In the genomic region with DNA sequence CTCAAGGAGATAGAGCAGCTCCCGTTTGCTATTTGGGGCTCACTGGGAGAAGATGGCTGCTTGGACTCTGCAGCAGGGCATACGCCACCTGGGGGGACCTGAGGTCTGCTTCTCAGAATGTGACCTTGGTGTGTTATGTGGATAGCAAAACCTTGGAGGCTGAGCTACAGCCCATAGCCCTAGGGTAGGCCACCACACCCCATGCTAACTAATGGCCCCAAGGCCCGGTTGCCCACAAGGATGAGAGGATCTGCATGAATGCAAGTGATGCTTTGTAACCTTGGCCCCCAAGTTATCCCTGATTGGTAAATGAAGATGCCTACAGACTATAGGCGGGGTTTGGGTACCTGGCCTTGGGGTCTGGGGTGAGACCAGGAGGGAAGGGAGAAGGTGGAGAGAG, we compare ENCODE assay signal across 13 mouse cellular contexts. TPM values are rescaled to one million over a fixed set of nuclear protein-coding genes. Genes with fewer than 3 reads are reported as not detected.
DNase-seq lines count a peak whose midpoint lies in the region; ATAC-seq and TF ChIP-seq lines count a peak whose summit lies in the region.
"Had no signal": no experiment of that assay in that cellular context is flagged by ENCODE, and none has a peak within 500 bp of the region (broad histone marks: within the 10 kb centered on the region; RNA-seq: fewer than 3 reads in every experiment).

No protein-coding gene starts in this region.

- H3K27ac ChIP-seq in heart, embryonic 12.5 days (ENCODE audit: poor library complexity, severe bottlenecking), result peak overlapping the region; percentile 89
- H3K27ac ChIP-seq in lung, embryonic 15.5 days, result peak overlapping the region; percentile 53; the same call in 1 of the 2 replicates
- H3K27ac ChIP-seq in embryonic facial prominence, embryonic 13.5 days, result 0 out of 2 replicates have a peak overlapping the region, but pooled peaks have one; percentile 5
- 0 out of 2 replicates have a peak overlapping the region, but pooled peaks have one; percentile 38 for H3K27ac ChIP-seq in midbrain, postnatal 0 days (ENCODE audit: low read depth, low read length)
- H3K27ac ChIP-seq: liver, embryonic 15.5 days; midbrain, embryonic 12.5 days had no signal

- no peak overlapping the region for H3K4me3 ChIP-seq in heart, embryonic 12.5 days
- H3K4me3 ChIP-seq in lung, embryonic 15.5 days, result no peak overlapping the region
- H3K4me3 ChIP-seq in lung, adult 2 months (replicated peaks; ENCODE audit: extremely low read depth, low read depth, low read length), result no peak overlapping the region
- no peak overlapping the region for H3K4me3 ChIP-seq in embryonic facial prominence, embryonic 13.5 days
- H3K4me3 ChIP-seq in midbrain, postnatal 0 days (ENCODE audit: low read depth, low read length), result no peak overlapping the region
- H3K4me3 ChIP-seq: liver, embryonic 15.5 days; midbrain, embryonic 12.5 days had no signal

- no peak for ATAC-seq in heart, embryonic 12.5 days (ENCODE audit: insufficient number of reproducible peaks, low FRiP score)
- ATAC-seq in lung, embryonic 15.5 days (ENCODE audit: borderline replicate concordance, extremely low read depth, low FRiP score, low TSS enrichment), result no peak
- ATAC-seq in embryonic facial prominence, embryonic 13.5 days (ENCODE audit: insufficient number of reproducible peaks, insufficient read depth, low FRiP score, low TSS enrichment, low read depth), result no peak
- ATAC-seq in midbrain, postnatal 0 days (ENCODE audit: low FRiP score), result no peak
- ATAC-seq: Patski had no signal

- 85% methylated on average over 4 of the region's 4 CpGs for WGBS in heart, embryonic 12.5 days
- 84% methylated on average over 4 of the region's 4 CpGs for WGBS in lung, embryonic 15.5 days
- 87% methylated on average over 4 of the region's 4 CpGs for WGBS in lung, adult 2 months
- WGBS in embryonic facial prominence, embryonic 13.5 days, result 87% methylated on average over 4 of the region's 4 CpGs
- WGBS in midbrain, postnatal 0 days, result 79% methylated on average over 4 of the region's 4 CpGs

- TF ChIP-seq CTCF in lung, adult 2 months (IDR thresholded peaks at IDR 0.05; ENCODE audit: insufficient read depth, low read length), result no peak
- TF ChIP-seq CTCF in midbrain, postnatal 0 days (IDR thresholded peaks at IDR 0.05), result no peak

- H3K4me2 ChIP-seq in heart, embryonic 12.5 days, result no peak overlapping the region
- H3K4me2 ChIP-seq in lung, embryonic 15.5 days, result no peak overlapping the region
- no peak overlapping the region for H3K4me2 ChIP-seq in embryonic facial prominence, embryonic 13.5 days
- H3K4me2 ChIP-seq in midbrain, postnatal 0 days (ENCODE audit: low read depth, low read length, poor library complexity, severe bottlenecking), result no peak overlapping the region
- H3K4me2 ChIP-seq: liver, embryonic 15.5 days; midbrain, embryonic 12.5 days had no signal

- H3K4me1 ChIP-seq in heart, embryonic 12.5 days (replicated peaks), result peaks cover 83% of the 10 kb centered on the region
- peaks cover 76% of the 10 kb centered on the region for H3K4me1 ChIP-seq in lung, embryonic 15.5 days
- peaks cover 39% of the 10 kb centered on the region for H3K4me1 ChIP-seq in lung, adult 2 months (ENCODE audit: control insufficient read depth, insufficient read depth, low read length)
- peaks cover 78% of the 10 kb centered on the region for H3K4me1 ChIP-seq in embryonic facial prominence, embryonic 13.5 days
- peaks cover 17% of the 10 kb centered on the region; the same call in 1 of the 2 replicates for H3K4me1 ChIP-seq in midbrain, postnatal 0 days (ENCODE audit: insufficient read depth, low read length)
- H3K4me1 ChIP-seq: liver, embryonic 15.5 days had no signal

- H3K27me3 ChIP-seq in heart, embryonic 12.5 days (replicated peaks), result no peaks in the 10 kb centered on the region
- H3K27me3 ChIP-seq in lung, embryonic 15.5 days, result no peaks in the 10 kb centered on the region
- no peaks in the 10 kb centered on the region for H3K27me3 ChIP-seq in embryonic facial prominence, embryonic 13.5 days
- no peaks in the 10 kb centered on the region for H3K27me3 ChIP-seq in midbrain, postnatal 0 days (ENCODE audit: insufficient read depth, low read length)
- H3K27me3 ChIP-seq: liver, embryonic 15.5 days; midbrain, embryonic 12.5 days; Patski had no signal

- no peak for DNase-seq in heart, adult 18-20 months
- DNase-seq in lung, adult 2 months, result no peak
- DNase-seq in midbrain, postnatal 0 days (ENCODE audit: low spot score), result no peak
- DNase-seq in frontal cortex, postnatal 10 days (ENCODE audit: low spot score in 2 of 2), result no peak
- no peak for DNase-seq in urinary bladder, postnatal 4 days (ENCODE audit: low spot score in 2 of 2)
- DNase-seq: adrenal gland, postnatal 10 days; embryo, embryonic 11 days had no signal

- no peak for TF ChIP-seq POLR2A in lung, adult 2 months (IDR thresholded peaks at IDR 0.05; ENCODE audit: borderline replicate concordance, extremely low read depth, low read depth, low read length)

- H3K9ac ChIP-seq in heart, embryonic 12.5 days, result no peak overlapping the region
- H3K9ac ChIP-seq in lung, embryonic 15.5 days, result no peak overlapping the region
- H3K9ac ChIP-seq in embryonic facial prominence, embryonic 13.5 days, result no peak overlapping the region
- no peak overlapping the region for H3K9ac ChIP-seq in midbrain, postnatal 0 days (replicated peaks; ENCODE audit: low read length, poor library complexity, severe bottlenecking)
- H3K9ac ChIP-seq: liver, embryonic 15.5 days; midbrain, embryonic 12.5 days had no signal

- peaks cover 10% of the 10 kb centered on the region for H3K36me3 ChIP-seq in heart, embryonic 12.5 days
- H3K36me3 ChIP-seq in lung, embryonic 15.5 days, result peaks cover 4% of the 10 kb centered on the region; the same call in 1 of the 2 replicates
- H3K36me3 ChIP-seq in embryonic facial prominence, embryonic 13.5 days, result peaks cover 26% of the 10 kb centered on the region
- H3K36me3 ChIP-seq in midbrain, postnatal 0 days (ENCODE audit: insufficient read depth, low read length), result 0 out of 2 replicates have a peak, but pooled peaks cover 3% of the 10 kb centered on the region

- no peaks in the 10 kb centered on the region for H3K9me3 ChIP-seq in heart, embryonic 12.5 days (replicated peaks)
- no peaks in the 10 kb centered on the region for H3K9me3 ChIP-seq in lung, embryonic 15.5 days
- H3K9me3 ChIP-seq in embryonic facial prominence, embryonic 13.5 days, result no peaks in the 10 kb centered on the region
- no peaks in the 10 kb centered on the region for H3K9me3 ChIP-seq in midbrain, postnatal 0 days (ENCODE audit: low read length)
- H3K9me3 ChIP-seq: liver, embryonic 15.5 days; midbrain, embryonic 12.5 days had no signal

RNA-seq across cellular contexts. Expression of gene H2afy, which starts 26.5 kb away (rescaled TPM):
- 141 and 152 TPM in 2 replicates for polyA plus RNA-seq in heart, embryonic 12.5 days (2016; fragmentation: Nextera tagmentation; extraction: Ambion mirVana)
- 10 to 100 TPM; 47.2 to 58.4 TPM for total RNA-seq in heart, adult 18-20 months (2021)
- polyA plus RNA-seq in lung, embryonic 15.5 days (2015; fragmentation: Nextera tagmentation; extraction: Ambion mirVana), result 317 and 326 TPM in 2 replicates
- polyA plus RNA-seq in lung, adult 2 months (2012; rRNA removed), result 85.2 and 110 TPM in 2 replicates
- polyA plus RNA-seq in embryonic facial prominence, embryonic 13.5 days (2015; fragmentation: Nextera tagmentation; extraction: Ambion mirVana), result 338 and 383 TPM in 2 replicates
- total RNA-seq in midbrain, postnatal 0 days (2014; rRNA removed), result 117 and 163 TPM in 2 replicates
- polyA plus RNA-seq in midbrain, postnatal 0 days (2015; fragmentation: Nextera tagmentation; extraction: Ambion mirVana), result 121 and 134 TPM in 2 replicates

Comparison
In these comparisons a context has a peak if more than half of its experiments do, and no peak if none do; other contexts are left out.
1. H3K27ac ChIP-seq: peak in every context shown above with its lines; median percentile 89 in heart, embryonic 12.5 days; 53 in lung, embryonic 15.5 days; 38 in midbrain, postnatal 0 days; 5 in embryonic facial prominence, embryonic 13.5 days.